Mouse (Mus musculus): Measurements from ENCODE around the gene Ephx3. TPM values are rescaled to one million over a fixed set of nuclear protein-coding genes. Genes with fewer than 3 reads are reported as not detected.
"Not testable (repeated sequence)": the region's sequence is repeated elsewhere in the genome, so short reads cannot be mapped to it uniquely, and the experiment has no call there.

Gene Ephx3
- under 1 TPM; 0.25 to 0.61 TPM for total RNA-seq (2021)
- long read RNA-seq, experiment 1: 0 reads
- long read RNA-seq, experiment 2, partial matches to known transcripts: 0 of 1 reads
- long read RNA-seq, experiment 2, other reads (novel, unspliced or antisense): 0 of 1 reads

GRCm38 (mm10) chr17:32188863-32189636 is at the start of gene Ephx3:
Gene Ephx3, minus strand, starts transcription at chr17:32189549.
- peak within 1 kb of the TSS; percentile 75 for H3K27ac ChIP-seq
- peak within 1 kb of the TSS; percentile 63 for H3K4me3 ChIP-seq
- intact Hi-C loops (cut with DNase I): no loop called here
- TF ChIP-seq CTCF (IDR thresholded peaks at IDR 0.05): no peak
- no peak for DNase-seq

DNA sequence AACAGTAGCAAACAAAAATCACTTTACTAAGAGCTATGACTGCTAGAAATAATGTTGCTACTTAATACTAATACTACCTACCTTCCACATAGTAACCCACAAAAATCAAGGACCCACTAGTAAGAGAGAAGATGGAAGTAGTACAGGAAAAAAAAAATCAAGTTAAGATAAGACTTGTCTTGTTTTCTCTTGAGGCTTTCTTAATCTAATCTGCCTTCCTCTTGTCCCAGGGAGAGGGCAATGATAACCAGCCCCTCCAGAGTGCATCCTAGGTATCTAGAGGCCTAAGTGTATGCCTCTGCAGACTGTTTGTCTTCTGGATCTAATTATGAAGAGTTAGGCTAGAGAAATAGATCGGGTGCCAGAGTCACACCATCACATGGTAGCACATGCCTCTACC is 49.2 kb upstream of the Ephx3 start:
- no peak overlapping the region for H3K4me3 ChIP-seq
- no peak overlapping the region for H3K27ac ChIP-seq
- intact Hi-C loops (cut with DNase I): no loop called here
- no peak for DNase-seq
- TF ChIP-seq CTCF (IDR thresholded peaks at IDR 0.05): no peak

- Histone ChIP-seq H3K27ac (peak overlapping the region; percentile 63), H3K4me3 (peak overlapping the region; percentile 11; the same call in 1 of the 2 replicates)
- DNase-seq: peak; percentile 86
- no peak for TF ChIP-seq CTCF (IDR thresholded peaks at IDR 0.05)
- intact Hi-C loops (cut with DNase I): no loop called here
Observed at GRCm38 (mm10) chr17:32235534-32236191, 46.3 kb upstream of the Ephx3 start.

DNA sequence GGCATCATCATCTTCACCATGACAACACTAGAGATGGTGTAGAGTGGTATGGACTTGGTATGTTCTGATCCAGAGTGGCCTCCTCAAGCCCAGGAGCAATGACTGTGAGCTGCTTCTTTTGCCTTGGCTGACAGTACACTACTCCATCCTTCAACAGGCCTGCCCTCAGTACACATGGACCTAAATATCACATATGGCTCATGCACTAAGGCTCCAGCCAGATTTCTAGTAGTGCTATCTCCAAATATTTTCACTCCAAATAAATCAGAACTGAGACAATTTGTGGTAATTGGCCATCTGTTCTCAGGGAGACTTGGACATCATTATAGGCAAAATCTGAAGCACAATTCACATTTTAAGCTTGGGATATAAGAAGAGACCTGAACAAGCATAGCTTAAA is 43.8 kb upstream of the Ephx3 start:
- H3K4me3 ChIP-seq: no peak overlapping the region
- DNase-seq: no peak
- intact Hi-C loops (cut with DNase I): no loop called here
- H3K27ac ChIP-seq: no peak overlapping the region
- no peak for TF ChIP-seq CTCF (IDR thresholded peaks at IDR 0.05)

DNA sequence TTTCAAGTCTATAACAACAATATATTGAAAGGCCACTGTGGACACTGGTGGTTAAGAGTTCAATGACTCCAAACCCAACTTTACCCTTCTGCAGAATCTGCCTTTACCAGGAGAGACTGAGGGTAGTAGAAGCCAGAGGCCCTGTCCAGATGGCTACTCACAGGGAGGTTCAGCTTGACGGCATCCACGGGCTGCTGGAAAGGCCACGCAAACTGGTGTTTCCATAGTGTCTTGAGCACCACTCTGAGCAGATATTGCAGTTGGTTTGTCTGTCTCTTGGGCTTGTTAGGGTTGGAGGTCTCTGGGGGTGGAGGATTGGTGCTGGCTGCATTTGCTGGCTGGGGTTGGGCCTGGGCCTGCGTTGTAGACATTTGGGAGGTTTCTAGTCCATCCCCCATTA is 39.9 kb upstream of the Ephx3 start:
- DNase-seq: no peak
- TF ChIP-seq CTCF (IDR thresholded peaks at IDR 0.05): no peak
- intact Hi-C loops (cut with DNase I): no loop called here
- H3K27ac ChIP-seq: no peak overlapping the region
- no peak overlapping the region for H3K4me3 ChIP-seq

DNA sequence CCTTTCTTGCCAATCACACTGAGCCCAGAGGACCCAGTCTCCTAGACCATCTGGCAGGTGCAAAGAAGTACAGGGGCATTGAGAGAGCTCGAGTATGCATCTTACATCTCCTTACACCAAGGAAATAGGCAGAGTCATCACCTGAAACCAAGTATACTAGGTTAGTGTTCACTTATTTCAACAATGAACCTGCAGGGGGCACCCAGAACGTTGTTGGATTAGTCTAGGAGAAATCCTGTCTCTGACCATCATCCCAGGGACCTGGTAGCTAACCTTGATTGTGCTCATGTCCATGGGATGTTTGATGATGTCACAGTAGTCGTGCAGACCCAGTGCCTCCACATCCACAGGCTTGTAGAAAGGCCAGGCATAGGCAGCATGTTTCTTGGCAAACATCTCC is 31.5 kb upstream of the Ephx3 start:
- no peak overlapping the region for H3K4me3 ChIP-seq
- no peak for DNase-seq
- intact Hi-C loops (cut with DNase I): no loop called here
- peak; percentile 33; the same call in 1 of the 2 replicates for TF ChIP-seq CTCF (IDR thresholded peaks at IDR 0.05)
- no peak overlapping the region for H3K27ac ChIP-seq

- intact Hi-C loops (cut with DNase I): loop anchor here (10.0 kb wide), 1 partner anchor 531 kb away; no protein-coding TSS in a partner anchor
- not testable (repeated sequence) for H3K4me3 ChIP-seq, DNase-seq, H3K27ac ChIP-seq
- peak; percentile 56 for TF ChIP-seq CTCF (IDR thresholded peaks at IDR 0.05)
Observed at GRCm38 (mm10) chr17:32215587-32215986, 26.2 kb upstream of the Ephx3 start.

DNA sequence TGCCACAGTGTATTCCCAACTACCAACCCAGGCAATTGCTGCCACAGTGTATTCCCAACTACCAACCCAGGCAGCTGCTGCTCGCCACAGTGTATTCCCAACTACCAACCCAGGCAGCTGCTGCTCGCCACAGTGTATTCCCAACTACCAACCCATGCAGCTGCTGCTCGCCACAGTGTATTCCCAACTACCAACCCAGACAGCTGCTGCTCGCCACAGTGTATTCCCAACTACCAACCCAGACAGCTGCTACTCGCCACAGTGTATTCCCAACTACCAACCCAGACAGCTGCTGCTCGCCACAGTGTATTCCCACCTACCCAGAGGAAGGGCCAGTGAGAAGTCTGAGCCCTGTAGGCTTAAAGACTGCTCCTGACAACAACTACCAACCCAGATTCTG is 22.2 kb upstream of the Ephx3 start:
- intact Hi-C loops (cut with DNase I): loop anchor here (2.0 to 10.0 kb wide), 2 partner anchors 137 to 527 kb away; no protein-coding TSS in a partner anchor
- not testable (repeated sequence) for H3K27ac ChIP-seq, H3K4me3 ChIP-seq, DNase-seq

GRCm38 (mm10) chr17:32209752-32210151 is 20.4 kb upstream of the Ephx3 start:
- DNase-seq: peak; percentile 84
- intact Hi-C loops (cut with DNase I): loop anchor here (1.0 to 10.0 kb wide), 5 partner anchors 47 to 525 kb away; partner anchors contain the start of genes Hsf2bp and Rrp1b
- peak overlapping the region; percentile 78 for H3K27ac ChIP-seq
- peak; percentile 94 for TF ChIP-seq CTCF (IDR thresholded peaks at IDR 0.05)
- H3K4me3 ChIP-seq: no peak overlapping the region

GRCm38 (mm10) chr17:32209144-32209543 is 19.8 kb upstream of the Ephx3 start:
- intact Hi-C loops (cut with DNase I): loop anchor here (1.0 to 5.0 kb wide), 3 partner anchors 47 to 172 kb away; partner anchors contain the start of genes Hsf2bp and Rrp1b
- DNase-seq: peak; percentile 76
- no peak for TF ChIP-seq CTCF (IDR thresholded peaks at IDR 0.05)

GRCm38 (mm10) chr17:32207586-32208245 is 18.4 kb upstream of the Ephx3 start:
- H3K4me3 ChIP-seq: no peak overlapping the region
- no peak for TF ChIP-seq CTCF (IDR thresholded peaks at IDR 0.05)
- intact Hi-C loops (cut with DNase I): loop anchor here (5.0 kb wide), 2 partner anchors 45 to 170 kb away; partner anchors contain the start of genes Hsf2bp and Rrp1b
- peak; percentile 72 for DNase-seq
- H3K27ac ChIP-seq: peak overlapping the region; percentile 78

More at GRCm38 (mm10) chr17:32209144-32209543, 19.8 kb upstream of the Ephx3 start:
- Histone ChIP-seq H3K27ac (peak overlapping the region; percentile 78), H3K4me3 (peak overlapping the region; percentile 21; the same call in 1 of the 2 replicates)

DNA sequence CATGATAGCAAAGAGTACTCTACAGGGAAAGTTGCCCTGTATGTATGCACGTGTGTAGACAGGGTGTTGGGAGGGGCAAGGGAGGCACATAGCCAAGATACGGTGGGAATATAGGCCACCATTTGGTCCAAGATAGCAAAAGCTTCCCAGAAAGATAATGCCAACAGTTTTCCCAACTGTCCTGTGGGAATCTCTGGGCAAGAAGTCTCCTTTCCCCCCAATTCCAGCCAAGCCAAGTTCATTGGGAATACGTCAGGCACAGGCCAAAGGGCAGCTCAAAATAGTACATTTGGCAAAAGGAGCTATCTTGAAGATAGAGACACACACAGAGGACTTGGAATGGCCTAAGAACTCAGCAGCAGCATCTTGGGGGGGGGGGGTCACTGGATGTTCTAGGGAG is 16.0 kb upstream of the Ephx3 start:
- Histone ChIP-seq H3K27ac (peak overlapping the region; percentile 78), H3K4me3 (no peak overlapping the region)
- intact Hi-C loops (cut with DNase I): loop anchor here (5.0 kb wide), 2 partner anchors 43 to 168 kb away; partner anchors contain the start of genes Hsf2bp and Rrp1b
- no peak for TF ChIP-seq CTCF (IDR thresholded peaks at IDR 0.05)
- no peak for DNase-seq

Data from gastrocnemius, adult 2 months (tissue).